Mouse (Mus musculus): ENCODE data around the gene Mapk12. TPM values are rescaled to one million over a fixed set of nuclear protein-coding genes. Genes with fewer than 3 reads are reported as not detected.

The Mapk12 gene
- total and polyA plus RNA-seq, 2 experiments from 2014 or later: 1.5 to 3.2 TPM

GRCm38 (mm10) chr15:89088607-89089247 is 51.8 kb downstream of the Mapk12 start, which contains the start of gene Selenoo:
Gene Selenoo (plus strand): TSS chr15:89089084.
- Histone ChIP-seq H3K4me2 (ENCODE audit: low read depth, low read length, poor library complexity, severe bottlenecking) (peak within 1 kb of the TSS; percentile 98), H3K9ac (replicated peaks; ENCODE audit: low read length, poor library complexity, severe bottlenecking) (peak within 1 kb of the TSS; percentile 94), H3K9me3 (ENCODE audit: low read length) (no peaks in the 10 kb centered on the region), H3K4me3 (ENCODE audit: low read depth, low read length) (peak within 1 kb of the TSS; percentile 98), H3K4me1 (ENCODE audit: insufficient read depth, low read length) (peaks cover 14% of the 10 kb centered on the region; the same call in 1 of the 2 replicates), H3K27ac (ENCODE audit: low read depth, low read length) (peak within 1 kb of the TSS; percentile 81), H3K27me3 (ENCODE audit: insufficient read depth, low read length) (no peaks in the 10 kb centered on the region), H3K36me3 (ENCODE audit: insufficient read depth, low read length) (peaks cover 46% of the 10 kb centered on the region)
- WGBS: 3% methylated on average over 25 of the region's 38 CpGs
- DNase-seq (ENCODE audit: low spot score): peak; percentile 94
- no peak; the same call in 1 of the 2 replicates for TF ChIP-seq CTCF (IDR thresholded peaks at IDR 0.05)
- ATAC-seq (ENCODE audit: low FRiP score): peak; percentile 92

GRCm38 (mm10) chr15:89084826-89085225 is 55.7 kb downstream of the Mapk12 start:
- Histone ChIP-seq H3K9me3 (ENCODE audit: low read length) (no peaks in the 10 kb centered on the region), H3K27ac (ENCODE audit: low read depth, low read length) (no peak overlapping the region), H3K36me3 (ENCODE audit: insufficient read depth, low read length) (peaks cover 56% of the 10 kb centered on the region), H3K4me2 (ENCODE audit: low read depth, low read length, poor library complexity, severe bottlenecking) (no peak overlapping the region), H3K4me1 (ENCODE audit: insufficient read depth, low read length) (peaks cover 7% of the 10 kb centered on the region; the same call in 1 of the 2 replicates), H3K4me3 (ENCODE audit: low read depth, low read length) (no peak overlapping the region), H3K9ac (replicated peaks; ENCODE audit: low read length, poor library complexity, severe bottlenecking) (no peak overlapping the region), H3K27me3 (ENCODE audit: insufficient read depth, low read length) (no peaks in the 10 kb centered on the region)
- WGBS: 88% methylated on average over 2 of the region's 2 CpGs
- DNase-seq (ENCODE audit: low spot score) (no peak), ATAC-seq (ENCODE audit: low FRiP score) (no peak)
- no peak for TF ChIP-seq CTCF (IDR thresholded peaks at IDR 0.05)

- WGBS: 89% methylated on average over 1 of the region's 1 CpGs
- Histone ChIP-seq H3K9ac (replicated peaks; ENCODE audit: low read length, poor library complexity, severe bottlenecking) (no peak overlapping the region), H3K27ac (ENCODE audit: low read depth, low read length) (no peak overlapping the region), H3K4me1 (ENCODE audit: insufficient read depth, low read length) (peaks cover 4% of the 10 kb centered on the region; the same call in 1 of the 2 replicates), H3K27me3 (ENCODE audit: insufficient read depth, low read length) (no peaks in the 10 kb centered on the region), H3K9me3 (ENCODE audit: low read length) (no peaks in the 10 kb centered on the region), H3K4me3 (ENCODE audit: low read depth, low read length) (no peak overlapping the region), H3K36me3 (ENCODE audit: insufficient read depth, low read length) (peaks cover 56% of the 10 kb centered on the region), H3K4me2 (ENCODE audit: low read depth, low read length, poor library complexity, severe bottlenecking) (no peak overlapping the region)
- no peak for DNase-seq (ENCODE audit: low spot score)
- no peak for TF ChIP-seq CTCF (IDR thresholded peaks at IDR 0.05)
- no peak for ATAC-seq (ENCODE audit: low FRiP score)
These were observed 56.6 kb downstream of the Mapk12 start for GRCm38 (mm10) chr15:89083906-89084305.

Small RNA genes within 50 kb of the gene (microRNA-seq; reads per million reads assigned to microRNA genes)
- 8.4 reads per million, percentile 18 among the genes with 10 or more reads in this experiment for gene Mir6958 (ENCODE audit: borderline number of aligned reads)
- not detected for gene Mir7118 (ENCODE audit: borderline number of aligned reads)

Other genes starting within 250 kb of the Mapk12 start
- 3.3 TPM in 1 of 2 replicates, not detected in the other for gene Ttll8, start 186.3 kb downstream of the Mapk12 start, total RNA-seq (2014; rRNA removed)
- gene Ttll8, start 186.3 kb downstream of the Mapk12 start, polyA plus RNA-seq (2015; fragmentation: Nextera tagmentation; extraction: Ambion mirVana): 0.26 and 0.35 TPM in 2 replicates
- 46.6 and 60.0 TPM in 2 replicates for gene Mlc1, start 161.7 kb downstream of the Mapk12 start, total RNA-seq (2014; rRNA removed)
- 46.7 and 46.8 TPM in 2 replicates for gene Mlc1, start 161.7 kb downstream of the Mapk12 start, polyA plus RNA-seq (2015; fragmentation: Nextera tagmentation; extraction: Ambion mirVana)
- 0.22 TPM in 1 of 2 replicates, not detected in the other for gene Mov10l1, start 157.8 kb downstream of the Mapk12 start, total RNA-seq (2014; rRNA removed)
- gene Mov10l1, start 157.8 kb downstream of the Mapk12 start, polyA plus RNA-seq (2015; fragmentation: Nextera tagmentation; extraction: Ambion mirVana): not detected in 2 replicates
- gene Panx2, start 81.0 kb downstream of the Mapk12 start, total RNA-seq (2014; rRNA removed): 14.4 and 16.4 TPM in 2 replicates
- 9.3 and 13.3 TPM in 2 replicates for gene Panx2, start 81.0 kb downstream of the Mapk12 start, polyA plus RNA-seq (2015; fragmentation: Nextera tagmentation; extraction: Ambion mirVana)
- gene Trabd, start 65.6 kb downstream of the Mapk12 start, total RNA-seq (2014; rRNA removed): 32.9 and 48.6 TPM in 2 replicates
- gene Trabd, start 65.6 kb downstream of the Mapk12 start, polyA plus RNA-seq (2015; fragmentation: Nextera tagmentation; extraction: Ambion mirVana): 21.6 and 23.6 TPM in 2 replicates
- 42.3 and 50.0 TPM in 2 replicates for gene Selenoo, start 51.6 kb downstream of the Mapk12 start, total RNA-seq (2014; rRNA removed)
- 19.0 and 19.4 TPM in 2 replicates for gene Selenoo, start 51.6 kb downstream of the Mapk12 start, polyA plus RNA-seq (2015; fragmentation: Nextera tagmentation; extraction: Ambion mirVana)
- gene Tubgcp6, start 17.6 kb downstream of the Mapk12 start, total RNA-seq (2014; rRNA removed): 46.1 and 68.0 TPM in 2 replicates
- 10.8 and 11.0 TPM in 2 replicates for gene Tubgcp6, start 17.6 kb downstream of the Mapk12 start, polyA plus RNA-seq (2015; fragmentation: Nextera tagmentation; extraction: Ambion mirVana)
- gene Hdac10, start 12.0 kb downstream of the Mapk12 start, total RNA-seq (2014; rRNA removed): 24.4 and 26.4 TPM in 2 replicates
- gene Hdac10, start 12.0 kb downstream of the Mapk12 start, polyA plus RNA-seq (2015; fragmentation: Nextera tagmentation; extraction: Ambion mirVana): 24.5 and 25.6 TPM in 2 replicates
- 26.9 and 34.8 TPM in 2 replicates for gene Mapk11, start 8.9 kb upstream of the Mapk12 start, total RNA-seq (2014; rRNA removed)
- gene Mapk11, start 8.9 kb upstream of the Mapk12 start, polyA plus RNA-seq (2015; fragmentation: Nextera tagmentation; extraction: Ambion mirVana): 18.9 and 19.3 TPM in 2 replicates
- gene Plxnb2, start 40.1 kb upstream of the Mapk12 start, total RNA-seq (2014; rRNA removed): 153 and 199 TPM in 2 replicates
- gene Plxnb2, start 40.1 kb upstream of the Mapk12 start, polyA plus RNA-seq (2015; fragmentation: Nextera tagmentation; extraction: Ambion mirVana): 46.8 and 50.4 TPM in 2 replicates
- gene Dennd6b, start 55.8 kb upstream of the Mapk12 start, total RNA-seq (2014; rRNA removed): 98.8 and 115 TPM in 2 replicates
- gene Dennd6b, start 55.8 kb upstream of the Mapk12 start, polyA plus RNA-seq (2015; fragmentation: Nextera tagmentation; extraction: Ambion mirVana): 88.2 and 88.3 TPM in 2 replicates
- gene Ppp6r2, start 70.8 kb upstream of the Mapk12 start, total RNA-seq (2014; rRNA removed): 225 and 315 TPM in 2 replicates
- gene Ppp6r2, start 70.8 kb upstream of the Mapk12 start, polyA plus RNA-seq (2015; fragmentation: Nextera tagmentation; extraction: Ambion mirVana): 76.5 and 87.1 TPM in 2 replicates
- 268 and 287 TPM in 2 replicates for gene Sbf1, start 174.6 kb upstream of the Mapk12 start, total RNA-seq (2014; rRNA removed)
- gene Sbf1, start 174.6 kb upstream of the Mapk12 start, polyA plus RNA-seq (2015; fragmentation: Nextera tagmentation; extraction: Ambion mirVana): 77.3 and 79.3 TPM in 2 replicates
- not detected in 2 replicates for gene Adm2, start 182.0 kb upstream of the Mapk12 start, total RNA-seq (2014; rRNA removed)
- not detected in 2 replicates for gene Adm2, start 182.0 kb upstream of the Mapk12 start, polyA plus RNA-seq (2015; fragmentation: Nextera tagmentation; extraction: Ambion mirVana)
- gene Miox, start 193.7 kb upstream of the Mapk12 start, total RNA-seq (2014; rRNA removed): not detected in 2 replicates
- not detected in 2 replicates for gene Miox, start 193.7 kb upstream of the Mapk12 start, polyA plus RNA-seq (2015; fragmentation: Nextera tagmentation; extraction: Ambion mirVana)
- 20.2 and 25.6 TPM in 2 replicates for gene Lmf2, start 215.0 kb upstream of the Mapk12 start, total RNA-seq (2014; rRNA removed)
- 27.3 and 30.9 TPM in 2 replicates for gene Lmf2, start 215.0 kb upstream of the Mapk12 start, polyA plus RNA-seq (2015; fragmentation: Nextera tagmentation; extraction: Ambion mirVana)
- 87.1 and 88.8 TPM in 2 replicates for gene Ncaph2, start 215.0 kb upstream of the Mapk12 start, total RNA-seq (2014; rRNA removed)
- 88.0 and 96.9 TPM in 2 replicates for gene Ncaph2, start 215.0 kb upstream of the Mapk12 start, polyA plus RNA-seq (2015; fragmentation: Nextera tagmentation; extraction: Ambion mirVana)
- gene Sco2, start 233.1 kb upstream of the Mapk12 start, total RNA-seq (2014; rRNA removed): 24.9 and 36.1 TPM in 2 replicates
- 23.1 and 26.5 TPM in 2 replicates for gene Sco2, start 233.1 kb upstream of the Mapk12 start, polyA plus RNA-seq (2015; fragmentation: Nextera tagmentation; extraction: Ambion mirVana)
- 4.6 and 7.0 TPM in 2 replicates for gene Tymp, start 236.3 kb upstream of the Mapk12 start, total RNA-seq (2014; rRNA removed)
- gene Tymp, start 236.3 kb upstream of the Mapk12 start, polyA plus RNA-seq (2015; fragmentation: Nextera tagmentation; extraction: Ambion mirVana): 3.1 and 3.6 TPM in 2 replicates
- 2.2 and 10.7 TPM in 2 replicates for gene Odf3b, start 238.6 kb upstream of the Mapk12 start, total RNA-seq (2014; rRNA removed)
- 6.7 and 8.6 TPM in 2 replicates for gene Odf3b, start 238.6 kb upstream of the Mapk12 start, polyA plus RNA-seq (2015; fragmentation: Nextera tagmentation; extraction: Ambion mirVana)
- gene Klhdc7b, start 244.2 kb upstream of the Mapk12 start, total RNA-seq (2014; rRNA removed): 0.14 and 0.22 TPM in 2 replicates
- not detected in 2 replicates for gene Klhdc7b, start 244.2 kb upstream of the Mapk12 start, polyA plus RNA-seq (2015; fragmentation: Nextera tagmentation; extraction: Ambion mirVana)